Mouse (Mus musculus) embryonic fibroblast, embryonic 13.5 days (primary cell): ENCODE results near the gene Cstf3. TPM values are rescaled to one million over a fixed set of nuclear protein-coding genes. Genes with fewer than 3 reads are reported as not detected.

Experiments used
- H3K27ac ChIP-seq: 2 replicates; pipeline ENCODE4 v1.5.1; 2012; ENCODE audit warnings: low read length, control low read depth, inconsistent platforms; ENCODE audit not compliant: insufficient read depth
- H3K4me1 ChIP-seq: 2 replicates; pipeline ENCODE4 v1.6.1; 2011; ENCODE audit warnings: low read length; ENCODE audit not compliant: control insufficient read depth, insufficient read depth
- H3K4me3 ChIP-seq: 2 replicates; pipeline ENCODE4 v1.5.1; 2011; ENCODE audit warnings: mild to moderate bottlenecking, control low read depth, low read length; ENCODE audit not compliant: insufficient read depth
- CTCF ChIP-seq: IDR thresholded peaks from 2 replicates; pipeline ENCODE4 v1.5.1; 2011; ENCODE audit warnings: mild to moderate bottlenecking, control low read depth, low read length, moderate library complexity, borderline replicate concordance; ENCODE audit not compliant: insufficient read depth
- POLR2A ChIP-seq: IDR thresholded peaks from 2 replicates; pipeline ENCODE4 v1.6.1; 2011; ENCODE audit warnings: low read depth, mild to moderate bottlenecking, control low read depth, low read length, moderate library complexity
- polyA plus RNA-seq: library from polyadenylated mRNA; stranded (reverse); fragments of >200 nt; gene quantifications from 2 replicates; pipeline ENCODE4 v1.2.4, GENCODE M21; 2011; ENCODE audit warnings: low read depth; ENCODE audit not compliant: missing spikeins, insufficient read length

Gene Cstf3
- polyA plus RNA-seq, 1 experiment: 51.1 TPM

DNA sequence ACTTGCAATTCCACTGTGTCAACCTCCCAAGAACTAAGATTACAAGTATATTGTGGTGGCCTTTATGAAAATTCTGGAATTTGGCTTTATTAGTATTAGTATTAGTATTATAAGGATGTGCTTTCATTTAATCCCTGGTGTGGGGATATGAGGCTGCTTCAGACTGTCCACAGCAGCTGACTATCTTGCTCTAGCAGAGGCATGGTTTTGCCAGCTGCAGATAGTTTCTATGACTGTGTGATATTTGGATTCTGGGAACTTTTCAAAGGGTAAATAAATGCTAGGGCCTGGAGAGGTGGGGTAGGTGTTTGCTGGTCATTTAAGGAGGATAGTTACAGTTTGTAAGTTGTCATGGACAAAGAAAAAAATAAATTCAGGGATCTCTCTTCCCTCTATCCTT is 81.4 kb downstream of the Cstf3 start:
- TF ChIP-seq CTCF (no peak), POLR2A (no peak)
- Histone ChIP-seq H3K4me3 (no peak overlapping the region), H3K4me1 (no peaks in the 10 kb centered on the region), H3K27ac (no peak overlapping the region)

DNA sequence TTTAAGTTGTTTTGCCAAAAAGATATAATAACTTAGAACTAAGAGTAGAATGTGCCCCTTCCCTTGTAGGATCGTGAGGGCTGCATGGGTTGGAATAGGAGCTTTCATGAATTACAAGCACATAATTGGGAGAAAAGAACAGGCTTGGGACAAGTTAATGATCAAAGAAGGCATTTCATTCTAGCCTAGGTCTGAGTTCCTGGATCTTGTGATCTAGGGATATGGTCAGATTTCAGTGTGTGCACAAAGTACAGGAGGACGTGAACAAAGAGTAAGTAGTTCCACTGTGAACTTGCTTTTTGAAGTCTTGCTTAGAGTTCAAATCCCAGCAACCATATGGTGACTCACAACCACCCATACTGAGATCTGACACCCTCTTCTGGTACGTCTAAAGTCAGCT is 87.0 kb downstream of the Cstf3 start:
- Histone ChIP-seq H3K4me3 (no peak overlapping the region), H3K27ac (no peak overlapping the region), H3K4me1 (no peaks in the 10 kb centered on the region)
- no peak for TF ChIP-seq POLR2A
- TF ChIP-seq CTCF: no peak

DNA sequence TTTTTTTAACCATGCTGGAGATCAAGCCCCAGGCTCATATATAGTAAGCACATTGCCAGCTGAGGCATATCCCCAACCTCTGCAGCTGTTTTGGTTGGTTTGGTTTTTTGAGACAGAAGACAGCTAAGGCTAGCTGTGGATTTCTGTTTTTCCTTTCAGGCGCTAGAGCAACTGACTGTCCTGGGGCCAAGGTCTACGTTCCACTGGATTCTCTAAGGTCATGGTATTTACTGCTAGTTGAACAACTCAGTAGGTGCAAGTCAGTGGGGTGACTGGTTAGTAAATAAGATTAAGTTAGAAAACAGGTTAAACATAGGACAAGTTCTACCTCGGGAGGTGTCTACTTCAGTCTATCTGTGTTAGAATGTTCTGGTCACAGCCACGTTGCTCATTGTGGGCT is 94.4 kb downstream of the Cstf3 start:
- Histone ChIP-seq H3K27ac (no peak overlapping the region), H3K4me1 (no peaks in the 10 kb centered on the region), H3K4me3 (no peak overlapping the region)
- TF ChIP-seq POLR2A: no peak
- TF ChIP-seq CTCF: no peak

DNA sequence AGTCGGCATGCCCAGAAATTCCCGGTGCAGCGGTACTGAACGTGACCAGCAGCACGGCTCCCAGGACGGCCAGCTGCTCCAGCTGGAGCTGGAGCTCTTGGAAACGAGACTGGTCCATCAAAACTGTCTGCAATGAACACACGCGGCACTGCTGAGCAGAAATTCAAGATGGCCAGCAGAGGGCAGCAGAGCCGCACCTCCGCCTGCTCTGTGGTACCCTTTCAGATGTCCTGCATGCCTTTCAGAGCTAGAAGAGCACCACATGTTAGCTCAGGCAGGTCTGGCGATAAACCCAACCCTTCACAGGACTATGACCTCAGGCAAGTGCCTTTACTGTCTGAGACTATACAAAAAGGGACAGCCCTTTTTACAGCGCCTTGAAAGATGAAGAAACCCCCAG is 95.1 kb downstream of the Cstf3 start:
- Histone ChIP-seq H3K27ac (no peak overlapping the region), H3K4me1 (no peaks in the 10 kb centered on the region), H3K4me3 (no peak overlapping the region)
- TF ChIP-seq CTCF (peak; percentile 98), POLR2A (no peak)

DNA sequence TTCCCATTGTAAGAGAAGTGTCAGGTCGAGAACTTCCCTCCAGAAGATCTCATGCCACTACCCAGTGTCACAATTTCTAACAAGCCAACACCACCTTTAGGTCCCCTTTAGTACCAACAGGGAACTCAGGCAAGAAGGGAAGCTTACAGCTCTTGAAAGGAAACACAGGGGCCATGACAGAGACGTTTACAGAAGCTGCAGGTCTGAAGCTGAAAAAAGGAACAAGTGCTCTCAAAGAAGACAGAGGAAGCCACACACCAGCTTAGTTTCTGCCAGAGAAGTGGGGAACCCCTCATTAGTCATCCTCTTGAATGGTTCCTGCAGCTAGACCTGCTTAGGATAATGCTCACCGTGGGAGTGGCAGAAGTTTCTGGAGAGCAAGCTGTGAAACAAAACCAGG is 96.9 kb downstream of the Cstf3 start:
- H3K4me1 ChIP-seq: no peaks in the 10 kb centered on the region
- TF ChIP-seq POLR2A (no peak), CTCF (no peak)
- H3K4me3 ChIP-seq: no peak overlapping the region
- no peak overlapping the region for H3K27ac ChIP-seq

DNA sequence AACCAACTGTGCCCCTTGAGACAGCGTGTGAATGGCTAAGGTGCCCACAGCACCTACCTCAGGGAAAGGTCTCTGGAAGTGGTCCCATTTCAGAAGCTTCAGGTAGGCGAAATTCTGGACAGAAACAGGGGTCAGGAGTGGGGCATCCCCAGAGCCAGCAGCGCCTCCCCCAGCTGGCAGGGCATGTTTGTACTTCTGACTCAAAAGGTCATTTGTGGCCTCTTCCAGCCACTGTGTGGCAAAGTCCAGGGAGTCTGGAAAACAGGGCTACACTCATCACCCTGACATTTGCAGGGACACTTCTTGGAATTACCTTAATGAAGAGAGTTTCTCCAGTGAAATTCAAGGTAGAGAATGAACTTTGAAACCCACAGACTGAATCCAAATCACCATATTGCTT is 98.0 kb downstream of the Cstf3 start:
- H3K27ac ChIP-seq: no peak overlapping the region
- no peak for TF ChIP-seq POLR2A
- no peak for TF ChIP-seq CTCF
- no peaks in the 10 kb centered on the region for H3K4me1 ChIP-seq
- no peak overlapping the region for H3K4me3 ChIP-seq

DNA sequence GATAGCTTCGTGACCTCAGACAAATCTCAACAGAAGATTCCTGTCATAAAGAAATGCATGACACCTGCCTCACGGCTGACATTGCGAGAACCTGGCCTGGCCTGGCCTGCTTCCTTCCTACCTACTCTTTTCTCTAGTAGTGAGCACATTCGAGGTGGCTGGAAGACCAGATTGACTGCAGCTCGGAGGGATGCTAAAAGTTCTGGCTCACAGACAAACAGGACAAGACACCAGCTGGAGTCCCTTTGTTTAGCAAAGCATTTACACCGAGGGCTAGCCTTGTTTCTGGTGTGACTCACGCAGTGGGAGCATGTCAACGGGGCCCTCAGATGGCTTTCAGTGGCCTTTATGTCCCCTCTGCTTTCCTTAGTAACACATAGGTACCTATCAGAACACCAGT is 98.4 kb downstream of the Cstf3 start:
- Histone ChIP-seq H3K4me3 (no peak overlapping the region), H3K4me1 (no peaks in the 10 kb centered on the region), H3K27ac (no peak overlapping the region)
- no peak for TF ChIP-seq POLR2A
- TF ChIP-seq CTCF: no peak

DNA sequence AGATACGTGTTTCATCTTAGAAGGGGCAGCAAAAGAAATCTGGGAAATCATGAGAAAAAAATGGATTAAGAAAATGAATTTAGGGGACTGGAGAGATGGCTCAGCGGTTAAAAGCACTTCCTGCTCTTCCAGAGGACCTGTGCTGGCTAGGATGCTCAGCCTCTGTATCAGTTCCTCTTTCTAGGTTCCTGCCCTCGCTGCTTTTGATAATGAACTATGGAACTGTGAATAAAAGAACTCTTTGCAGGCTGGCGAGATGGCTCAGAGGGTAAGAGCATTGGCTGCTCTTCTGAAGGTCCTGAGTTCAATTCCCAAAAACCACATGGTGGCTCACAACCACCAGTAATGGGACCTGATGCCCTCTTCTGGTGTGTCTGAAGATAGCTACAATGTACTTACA is 100.4 kb downstream of the Cstf3 start:
- TF ChIP-seq CTCF: no peak
- no peak for TF ChIP-seq POLR2A
- Histone ChIP-seq H3K4me1 (no peaks in the 10 kb centered on the region), H3K4me3 (no peak overlapping the region), H3K27ac (no peak overlapping the region)

DNA sequence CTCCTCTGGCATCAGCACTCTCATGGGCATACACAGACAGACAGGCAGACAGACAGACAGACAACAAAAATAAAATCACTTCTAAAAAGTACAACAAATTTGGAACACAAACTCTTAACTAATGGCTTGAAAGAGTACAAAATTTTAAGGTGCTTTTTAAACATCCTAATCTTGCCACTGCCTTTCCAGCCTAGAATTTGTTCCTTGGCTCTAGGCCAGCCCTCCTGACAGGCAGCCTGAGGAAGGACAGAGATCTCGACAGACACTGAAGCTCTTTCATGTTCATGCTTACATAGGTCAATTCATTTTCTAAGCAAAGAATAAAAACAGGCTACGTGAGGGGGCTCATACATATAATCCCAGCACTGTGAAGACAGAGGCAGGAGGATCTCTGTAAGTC is 102.2 kb downstream of the Cstf3 start:
- no peak overlapping the region for H3K27ac ChIP-seq
- H3K4me1 ChIP-seq: no peaks in the 10 kb centered on the region
- no peak overlapping the region for H3K4me3 ChIP-seq
- TF ChIP-seq POLR2A (no peak), CTCF (no peak)

DNA sequence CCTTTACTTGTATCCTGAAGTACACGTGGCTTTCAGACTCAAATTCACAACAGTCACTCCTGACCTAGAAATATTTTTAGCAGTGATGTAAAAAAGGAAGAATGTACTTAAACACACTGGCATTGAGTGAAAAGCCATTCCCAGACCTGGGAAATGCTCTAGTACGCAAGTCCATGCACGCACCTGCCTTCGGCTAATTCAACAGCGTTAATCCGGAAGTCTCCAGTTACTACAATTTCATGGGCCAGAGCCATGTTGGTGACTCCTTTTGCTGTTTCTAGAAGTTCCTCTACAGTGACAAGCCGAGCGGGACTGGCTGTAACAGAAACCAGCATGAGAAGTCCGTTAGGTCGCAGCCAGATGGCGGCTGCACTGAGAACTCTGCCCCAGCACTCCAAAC is 109.3 kb downstream of the Cstf3 start:
- TF ChIP-seq POLR2A (no peak), CTCF (no peak)
- no peak overlapping the region for H3K4me3 ChIP-seq

DNA sequence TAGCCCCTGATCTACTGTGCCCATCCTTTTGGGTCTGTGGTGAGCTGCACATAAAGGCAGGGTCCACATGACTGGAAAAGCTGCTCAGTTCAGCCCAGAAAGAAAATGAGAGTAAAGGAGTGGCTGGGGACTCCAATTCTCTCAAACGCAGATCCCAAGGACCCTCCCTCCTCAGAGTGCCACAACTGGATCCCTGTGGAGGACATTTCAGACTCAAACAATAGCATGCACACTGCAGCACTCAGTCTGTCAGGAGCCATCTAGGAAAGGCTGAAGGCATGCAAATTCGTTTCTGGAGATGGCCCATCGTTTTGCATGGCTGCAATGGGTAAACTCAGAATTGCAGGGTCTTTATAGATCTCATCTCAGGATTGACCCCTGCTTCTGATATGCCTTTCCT is 112.8 kb downstream of the Cstf3 start:
- TF ChIP-seq POLR2A (no peak), CTCF (no peak)
- peaks cover 9% of the 10 kb centered on the region for H3K4me1 ChIP-seq
- no peak overlapping the region for H3K4me3 ChIP-seq
- no peak overlapping the region for H3K27ac ChIP-seq

More for the DNA sequence above, 109.3 kb downstream of the Cstf3 start:
- no peak overlapping the region for H3K27ac ChIP-seq
- H3K4me1 ChIP-seq: no peaks in the 10 kb centered on the region

DNA sequence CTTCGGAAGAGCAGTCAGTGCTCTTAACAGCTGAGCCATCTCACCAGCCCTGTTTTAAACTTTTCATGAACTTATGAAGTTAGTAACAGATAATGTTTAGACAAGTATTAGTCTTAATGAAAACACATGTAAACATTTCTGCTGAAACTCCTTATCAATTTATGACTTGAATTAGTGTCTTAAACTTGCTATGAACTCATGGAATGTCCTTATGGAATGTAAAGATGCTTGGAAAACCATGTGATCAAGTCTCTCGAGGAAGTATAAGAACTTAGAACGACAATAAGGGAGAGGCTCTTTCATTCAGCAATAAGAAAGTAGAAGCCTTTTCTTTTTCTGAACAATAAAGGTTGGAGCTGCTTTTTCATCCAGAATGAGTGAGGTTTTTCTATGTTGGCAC is 114.0 kb downstream of the Cstf3 start:
- TF ChIP-seq POLR2A (no peak), CTCF (no peak)
- Histone ChIP-seq H3K4me3 (no peak overlapping the region), H3K27ac (no peak overlapping the region), H3K4me1 (peaks cover 9% of the 10 kb centered on the region)
